Mouse (Mus musculus) embryonic facial prominence, embryonic 13.5 days (tissue): ENCODE data around the gene Amdhd2. TPM values are rescaled to one million over a fixed set of nuclear protein-coding genes. Genes with fewer than 3 reads are reported as not detected.

Experiments
- ATAC-seq: fragments of 200-750 bp; cut with Nextera tagmentation; 2 replicates; pipeline ENCODE4 v1.8.0; 2017; ENCODE audit warnings: low read depth; ENCODE audit not compliant: insufficient number of reproducible peaks, insufficient read depth, low FRiP score, low TSS enrichment
- H3K27ac ChIP-seq: fragments of 300-500 bp; sonication (generic); 2 replicates; pipeline ENCODE4 v1.5.1; 2015; ENCODE audit warnings: moderate library complexity, mild to moderate bottlenecking, inconsistent platforms
- H3K27me3 ChIP-seq: fragments of 300-500 bp; sonication (generic); 2 replicates; pipeline ENCODE4 v1.6.1; 2015; ENCODE audit warnings: mild to moderate bottlenecking, inconsistent platforms
- H3K36me3 ChIP-seq: fragments of 300-500 bp; sonication (generic); 2 replicates; pipeline ENCODE4 v1.6.1; 2015; ENCODE audit warnings: mild to moderate bottlenecking, inconsistent platforms
- H3K4me1 ChIP-seq: fragments of 300-500 bp; sonication (generic); 2 replicates; pipeline ENCODE4 v1.6.1; 2015; ENCODE audit warnings: inconsistent platforms
- H3K4me2 ChIP-seq: fragments of 300-500 bp; sonication (generic); 2 replicates; pipeline ENCODE4 v1.6.1; 2015; ENCODE audit warnings: moderate library complexity, mild to moderate bottlenecking, inconsistent platforms
- H3K4me3 ChIP-seq: fragments of 300-500 bp; sonication (generic); 2 replicates; pipeline ENCODE4 v1.5.1; 2015; ENCODE audit warnings: mild to moderate bottlenecking, inconsistent platforms
- H3K9ac ChIP-seq: fragments of 300-500 bp; sonication (generic); 2 replicates; pipeline ENCODE4 v1.6.1; 2015; ENCODE audit warnings: mild to moderate bottlenecking, inconsistent platforms
- H3K9me3 ChIP-seq: fragments of 300-500 bp; sonication (generic); 2 replicates; pipeline ENCODE4 v1.6.1; 2016; ENCODE audit warnings: inconsistent platforms
- WGBS: fragments of 180-500 bp; shearing (Covaris S2); methylation state at CpG from one replicate; pipeline ENCODE4 v1.1.7; 2015; ENCODE audit warnings: mixed read lengths; 5-methylcytosine and 5-hydroxymethylcytosine counted together
- polyA plus RNA-seq: library from polyadenylated mRNA; unstranded; fragments of >200 nt; fragmentation: Nextera tagmentation; extraction: Ambion mirVana; gene quantifications from 2 replicates; pipeline ENCODE4 v1.2.1, GENCODE M21; 2015

Amdhd2 gene
- polyA plus RNA-seq, 1 experiment from 2014 or later: 41.4 TPM

DNA sequence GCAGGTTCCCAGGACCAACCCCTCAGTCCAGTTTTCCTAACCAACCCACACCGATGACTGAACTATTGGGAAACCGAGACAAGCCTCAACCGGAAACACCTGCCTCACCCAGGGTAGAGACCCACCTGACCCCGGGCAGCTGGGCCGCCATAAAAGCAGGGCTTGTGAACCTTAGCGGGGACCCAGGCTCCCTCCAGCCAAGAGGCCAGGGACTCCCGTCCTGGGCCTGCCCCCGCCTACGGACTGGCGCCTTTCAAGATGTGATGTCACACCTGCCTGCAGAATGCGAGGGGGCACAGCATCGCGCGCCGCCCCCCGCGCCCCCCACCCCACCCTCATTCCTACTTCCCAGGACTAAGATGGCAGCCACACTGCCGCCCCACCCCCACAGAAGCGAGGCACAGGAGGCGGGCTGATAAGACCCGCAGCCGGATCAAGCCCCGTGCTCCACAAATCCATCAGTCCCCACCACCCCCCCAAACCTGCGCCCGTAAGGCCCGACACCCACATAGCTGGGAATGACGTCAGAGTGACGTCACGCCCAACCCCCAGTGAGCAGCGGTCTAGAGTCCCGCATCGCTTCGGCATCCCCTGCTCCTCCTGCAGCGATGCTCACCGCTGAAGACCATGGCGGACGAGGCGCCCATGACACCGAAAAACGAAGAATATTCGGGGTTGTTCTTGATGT is 5.2 kb upstream of the Amdhd2 start:
- Histone ChIP-seq H3K27ac (peak overlapping the region; percentile 97), H3K36me3 (peaks cover 24% of the 10 kb centered on the region), H3K4me2 (peak overlapping the region; percentile 81), H3K9ac (peak overlapping the region; percentile 93), H3K9me3 (no peaks in the 10 kb centered on the region), H3K27me3 (no peaks in the 10 kb centered on the region), H3K4me3 (peak overlapping the region; percentile 89), H3K4me1 (peaks cover 29% of the 10 kb centered on the region)
- peak; percentile 38; the same call in 1 of the 2 replicates for ATAC-seq
- WGBS: under 1% methylated on average over 39 of the region's 41 CpGs

DNA sequence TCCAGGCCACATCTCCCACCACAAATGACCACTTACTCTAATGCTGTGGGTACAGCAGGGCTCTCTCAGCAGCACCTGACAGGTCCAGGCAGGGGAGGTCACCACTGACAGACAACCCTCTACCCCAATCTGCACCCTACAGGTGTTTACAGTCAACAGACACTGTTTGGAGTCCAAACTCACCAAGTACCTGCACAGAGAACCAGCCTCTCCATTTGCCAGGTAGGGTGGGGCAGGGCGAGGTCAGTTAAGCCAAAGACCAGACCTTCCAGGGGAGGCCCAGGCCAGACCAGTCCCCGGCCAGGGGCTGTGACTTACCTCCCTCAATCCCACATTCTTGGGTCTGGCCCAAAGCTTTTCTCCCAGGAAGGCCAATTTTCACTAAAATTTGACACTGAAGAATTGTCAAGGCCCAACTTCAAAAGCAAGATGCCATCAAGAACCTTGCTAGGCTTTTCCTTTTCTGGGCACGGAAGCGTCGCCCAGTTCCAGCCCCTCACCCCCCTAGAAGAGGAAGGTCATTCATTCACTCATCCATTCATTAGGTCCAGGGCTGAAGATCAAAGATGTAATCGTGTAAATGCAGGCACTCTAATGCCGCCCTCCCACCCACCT is 4.4 kb upstream of the Amdhd2 start:
- WGBS: 55% methylated on average over 7 of the region's 7 CpGs
- Histone ChIP-seq H3K36me3 (peaks cover 24% of the 10 kb centered on the region), H3K4me1 (peaks cover 32% of the 10 kb centered on the region), H3K27me3 (no peaks in the 10 kb centered on the region), H3K4me2 (peak overlapping the region; percentile 81), H3K9me3 (no peaks in the 10 kb centered on the region), H3K4me3 (peak overlapping the region; percentile 89), H3K9ac (peak overlapping the region; percentile 93), H3K27ac (0 out of 2 replicates have a peak overlapping the region, but pooled peaks have one; percentile 97)
- no peak for ATAC-seq

DNA sequence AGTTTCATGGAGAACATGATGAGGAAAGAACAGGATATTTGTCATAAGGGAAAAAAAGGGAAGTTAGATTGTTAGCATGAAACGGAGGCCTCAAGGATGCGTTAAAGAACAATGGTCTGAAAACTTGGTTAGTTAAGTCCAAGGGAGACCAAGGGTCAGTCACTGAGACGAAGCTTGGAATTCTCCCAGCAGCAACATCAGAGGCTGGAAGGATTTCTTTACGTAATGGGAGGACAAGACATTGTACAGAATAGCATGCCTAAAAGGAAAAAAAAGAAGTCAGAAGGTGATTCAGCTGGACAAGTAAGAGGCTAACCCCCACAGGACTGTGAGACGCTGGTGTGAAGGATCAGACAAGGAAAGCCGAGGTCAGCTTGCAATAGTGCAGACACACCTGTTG is 3.6 kb upstream of the Amdhd2 start:
- Histone ChIP-seq H3K4me2 (peak overlapping the region; percentile 81; the same call in 1 of the 2 replicates), H3K4me3 (no peak overlapping the region), H3K27ac (no peak overlapping the region), H3K36me3 (peaks cover 24% of the 10 kb centered on the region), H3K9ac (no peak overlapping the region), H3K4me1 (peaks cover 41% of the 10 kb centered on the region), H3K27me3 (no peaks in the 10 kb centered on the region), H3K9me3 (no peaks in the 10 kb centered on the region)
- WGBS: 87% methylated on average over 6 of the region's 6 CpGs
- ATAC-seq: no peak

DNA sequence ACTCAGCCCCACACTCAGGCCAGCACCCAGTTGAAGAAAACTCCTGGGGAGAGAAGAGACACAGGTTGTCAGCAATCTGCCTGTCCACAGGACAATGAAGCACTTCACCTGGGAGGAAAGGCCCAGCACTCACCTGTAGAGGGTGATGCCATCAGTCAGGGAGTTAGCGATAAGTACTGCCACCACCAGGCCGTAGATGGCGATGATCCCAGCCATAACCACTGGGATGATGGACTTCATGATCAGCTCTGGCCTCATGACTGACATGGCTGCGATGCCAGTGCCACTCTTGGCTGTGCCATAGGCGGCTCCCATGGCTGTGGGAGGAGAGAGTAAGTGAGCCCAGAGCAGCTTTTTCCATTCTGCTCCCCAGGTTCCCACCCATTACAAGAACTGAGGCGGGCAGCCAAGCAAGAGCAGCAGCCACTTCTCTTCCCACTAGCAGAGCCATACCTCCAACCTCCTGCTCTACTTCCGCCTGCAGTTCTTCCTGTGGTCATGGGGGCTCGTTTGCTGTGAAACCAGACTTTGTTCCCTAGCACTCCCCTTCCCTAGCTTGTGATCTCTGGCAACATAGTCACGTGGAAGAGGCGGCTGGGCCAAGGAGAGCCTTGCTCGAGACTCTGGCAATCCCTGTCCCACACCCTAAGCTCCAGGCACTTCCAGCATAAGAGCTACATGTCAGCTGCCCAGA is 1.1 kb upstream of the Amdhd2 start:
- H3K9ac ChIP-seq: peak overlapping the region; percentile 27; the same call in 1 of the 2 replicates
- no peak overlapping the region for H3K4me3 ChIP-seq
- no peak overlapping the region for H3K4me2 ChIP-seq
- peaks cover 33% of the 10 kb centered on the region for H3K4me1 ChIP-seq
- H3K9me3 ChIP-seq: no peaks in the 10 kb centered on the region
- no peak overlapping the region for H3K27ac ChIP-seq
- H3K36me3 ChIP-seq: peaks cover 24% of the 10 kb centered on the region
- H3K27me3 ChIP-seq: no peaks in the 10 kb centered on the region
- WGBS: 77% methylated on average over 11 of the region's 11 CpGs
- no peak for ATAC-seq

DNA sequence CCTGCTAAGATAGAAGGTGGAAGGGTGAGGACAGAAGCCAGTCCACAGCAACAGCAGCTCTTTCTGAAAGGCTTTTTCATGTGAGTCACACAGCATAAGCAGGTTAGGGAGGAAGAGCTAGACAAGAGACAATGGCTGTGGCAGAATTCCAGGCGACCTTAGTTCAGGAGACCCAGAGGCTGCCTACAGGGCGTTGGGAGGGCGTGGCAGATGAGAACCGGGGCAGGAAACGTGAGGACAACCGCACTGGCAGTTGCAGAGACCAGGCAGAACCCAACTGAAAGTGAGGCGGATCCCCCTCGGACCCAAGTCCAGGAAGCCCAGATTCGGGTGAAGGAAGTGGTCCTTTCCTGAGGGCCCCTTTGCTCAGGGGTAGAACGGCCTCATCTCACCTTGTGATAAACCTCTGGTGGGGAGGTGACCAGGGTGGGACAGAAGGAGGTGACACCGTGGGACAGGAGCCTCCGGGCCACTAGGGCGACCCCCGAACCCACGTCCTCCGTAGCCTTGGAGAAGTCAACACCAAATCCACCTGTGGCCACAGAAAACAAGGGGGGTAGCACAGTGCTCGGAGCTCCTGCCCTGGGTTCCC is 886 bp downstream of the Amdhd2 start:
- H3K9ac ChIP-seq: peak overlapping the region; percentile 84
- no peaks in the 10 kb centered on the region for H3K27me3 ChIP-seq
- H3K4me3 ChIP-seq: peak overlapping the region; percentile 78
- H3K27ac ChIP-seq: peak overlapping the region; percentile 85
- H3K9me3 ChIP-seq: no peaks in the 10 kb centered on the region
- 27% methylated on average over 17 of the region's 17 CpGs for WGBS
- peak overlapping the region; percentile 98 for H3K4me2 ChIP-seq
- no peak for ATAC-seq
- peaks cover 24% of the 10 kb centered on the region for H3K4me1 ChIP-seq
- H3K36me3 ChIP-seq: peaks cover 28% of the 10 kb centered on the region

DNA sequence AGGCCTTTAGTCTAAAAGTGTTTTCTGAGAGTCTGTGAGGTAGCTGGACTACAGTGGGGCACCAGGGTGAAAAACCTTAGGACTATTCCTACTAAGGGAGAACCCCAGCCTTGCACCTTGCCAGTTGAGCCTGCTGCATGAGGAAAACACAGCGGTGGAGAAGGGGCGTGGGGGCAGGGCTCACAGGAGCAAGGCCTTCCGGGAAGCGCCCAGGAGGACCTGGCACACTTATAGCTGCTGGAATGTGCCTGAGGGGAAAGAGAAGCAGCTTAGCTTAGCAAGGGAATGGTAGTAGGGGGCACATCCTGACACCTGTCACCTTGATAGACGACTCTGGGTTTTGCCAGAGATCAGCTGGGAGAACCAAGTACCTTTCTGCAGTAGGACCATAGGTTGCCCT is 2.1 kb downstream of the Amdhd2 start:
- Histone ChIP-seq H3K27ac (no peak overlapping the region), H3K27me3 (no peaks in the 10 kb centered on the region), H3K36me3 (peaks cover 28% of the 10 kb centered on the region), H3K9ac (no peak overlapping the region), H3K9me3 (no peaks in the 10 kb centered on the region), H3K4me3 (no peak overlapping the region), H3K4me1 (peaks cover 18% of the 10 kb centered on the region), H3K4me2 (no peak overlapping the region)
- WGBS: 71% methylated on average over 5 of the region's 5 CpGs
- no peak for ATAC-seq

DNA sequence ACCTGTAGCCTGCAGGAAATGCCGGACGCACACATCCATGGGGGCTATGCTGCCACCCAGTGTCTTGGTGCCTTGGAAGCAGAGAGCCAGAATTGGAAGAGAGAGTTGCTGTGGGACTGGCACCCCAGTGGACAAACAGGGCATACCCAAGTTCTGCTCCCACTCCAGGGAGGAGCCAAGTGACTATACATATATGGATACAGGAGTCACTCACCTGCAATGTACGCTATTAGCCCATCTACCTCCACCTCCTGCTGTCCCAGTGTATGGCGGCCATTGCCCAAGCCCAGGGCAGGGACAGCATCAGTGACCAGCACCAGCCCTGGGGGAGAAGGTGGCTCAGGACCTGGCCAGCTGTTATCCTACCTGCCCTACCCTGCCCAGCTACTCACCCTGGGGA is 6.0 kb downstream of the Amdhd2 start:
- H3K4me1 ChIP-seq: peaks cover 7% of the 10 kb centered on the region
- no peak overlapping the region for H3K4me2 ChIP-seq
- H3K36me3 ChIP-seq: peaks cover 33% of the 10 kb centered on the region
- H3K27ac ChIP-seq: no peak overlapping the region
- H3K27me3 ChIP-seq: no peaks in the 10 kb centered on the region
- no peak overlapping the region for H3K9ac ChIP-seq
- 90% methylated on average over 4 of the region's 4 CpGs for WGBS
- no peaks in the 10 kb centered on the region for H3K9me3 ChIP-seq
- peak; percentile 5; the same call in 1 of the 2 replicates for ATAC-seq
- no peak overlapping the region for H3K4me3 ChIP-seq

DNA sequence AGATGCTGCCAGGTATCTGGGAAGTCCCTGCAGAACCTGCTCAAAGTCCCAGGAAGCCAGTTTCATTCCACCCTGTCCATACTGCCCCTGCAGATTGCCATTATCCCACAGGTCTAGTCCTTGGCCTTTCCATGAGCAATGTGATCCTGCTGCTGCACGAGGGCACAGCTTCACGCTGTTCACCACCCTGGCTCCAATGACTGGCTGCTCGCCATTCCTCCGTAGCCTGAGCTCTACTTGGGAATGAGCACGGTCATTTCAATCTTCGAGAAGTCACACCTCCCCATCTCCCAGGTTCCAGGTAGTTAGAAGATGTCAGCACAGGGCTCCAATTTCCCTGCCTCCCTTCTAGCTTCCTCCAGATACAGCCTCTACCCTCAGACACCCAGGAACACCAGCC is 6.4 kb downstream of the Amdhd2 start:
- no peak overlapping the region for H3K4me3 ChIP-seq
- H3K4me2 ChIP-seq: no peak overlapping the region
- WGBS: 87% methylated on average over 6 of the region's 6 CpGs
- H3K4me1 ChIP-seq: peaks cover 7% of the 10 kb centered on the region
- H3K36me3 ChIP-seq: peaks cover 33% of the 10 kb centered on the region
- no peak for ATAC-seq
- H3K27me3 ChIP-seq: no peaks in the 10 kb centered on the region
- no peak overlapping the region for H3K9ac ChIP-seq
- H3K9me3 ChIP-seq: no peaks in the 10 kb centered on the region
- no peak overlapping the region for H3K27ac ChIP-seq

DNA sequence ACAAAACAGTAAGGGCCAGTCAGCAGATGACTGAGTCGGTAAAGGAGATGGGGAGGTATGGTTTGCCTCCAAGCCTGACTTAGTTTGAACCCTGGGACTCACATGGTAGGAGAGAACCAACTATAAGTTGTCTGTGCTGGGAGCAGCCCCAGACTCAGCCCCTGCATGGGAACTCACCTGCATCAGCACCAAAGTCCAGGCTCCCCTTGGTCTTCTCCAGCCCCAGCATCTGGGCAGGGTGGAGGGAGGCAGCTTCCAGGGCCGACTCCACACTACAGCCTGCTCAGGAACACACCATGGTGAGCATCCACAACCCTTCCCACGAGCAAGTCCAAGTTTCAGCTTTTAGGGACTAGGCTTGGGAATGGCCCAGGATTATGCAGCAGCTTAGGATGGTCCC is 7.2 kb downstream of the Amdhd2 start:
- Histone ChIP-seq H3K36me3 (peaks cover 33% of the 10 kb centered on the region), H3K27me3 (no peaks in the 10 kb centered on the region), H3K27ac (no peak overlapping the region), H3K4me1 (peaks cover 14% of the 10 kb centered on the region), H3K9me3 (no peaks in the 10 kb centered on the region), H3K9ac (no peak overlapping the region), H3K4me2 (no peak overlapping the region), H3K4me3 (no peak overlapping the region)
- WGBS: 85% methylated on average over 3 of the region's 3 CpGs
- no peak for ATAC-seq

DNA sequence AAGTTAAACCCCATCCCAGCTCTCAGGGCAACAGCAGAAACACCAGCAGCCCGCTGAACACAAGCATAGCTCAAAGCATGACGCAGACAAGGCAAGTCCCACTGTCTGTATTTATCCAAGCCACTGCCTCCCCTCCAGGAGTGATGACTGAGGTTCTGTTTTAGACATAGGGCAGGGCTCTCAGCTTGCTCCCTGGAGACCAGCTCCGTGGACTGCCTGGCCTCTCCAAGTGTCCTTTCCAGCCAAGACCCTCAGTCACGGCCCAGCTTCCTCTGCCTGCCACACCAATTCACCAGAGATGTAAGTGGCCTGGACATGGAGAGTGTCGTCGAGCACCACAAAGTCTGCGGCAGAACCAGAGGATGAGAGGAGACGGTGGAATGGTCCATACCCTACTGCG is 7.8 kb downstream of the Amdhd2 start:
- no peak overlapping the region for H3K4me2 ChIP-seq
- H3K27me3 ChIP-seq: no peaks in the 10 kb centered on the region
- H3K36me3 ChIP-seq: peaks cover 33% of the 10 kb centered on the region
- H3K27ac ChIP-seq: no peak overlapping the region
- no peak overlapping the region for H3K4me3 ChIP-seq
- no peak for ATAC-seq
- H3K9ac ChIP-seq: no peak overlapping the region
- H3K4me1 ChIP-seq: peaks cover 18% of the 10 kb centered on the region
- 90% methylated on average over 9 of the region's 9 CpGs for WGBS
- H3K9me3 ChIP-seq: no peaks in the 10 kb centered on the region

DNA sequence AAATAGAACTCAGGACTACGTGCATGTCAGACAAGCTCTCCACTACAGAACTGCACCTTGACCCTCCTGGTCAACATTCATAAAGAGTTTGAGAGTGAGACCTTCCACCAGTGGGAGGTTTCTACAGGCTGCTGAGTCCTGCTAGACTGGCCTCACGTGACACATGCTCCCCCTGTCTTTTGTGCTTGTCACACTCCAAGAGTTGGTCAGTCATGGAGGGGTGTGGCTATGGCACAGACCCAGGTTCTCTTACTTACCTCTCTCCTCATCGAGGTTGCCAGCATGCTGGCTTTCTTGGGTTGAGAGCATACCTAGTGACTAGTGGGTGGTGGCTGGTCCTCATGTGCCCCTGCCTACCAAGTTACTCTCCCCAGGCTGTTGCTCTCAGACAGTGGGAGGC is 9.1 kb downstream of the Amdhd2 start:
- H3K27me3 ChIP-seq: no peaks in the 10 kb centered on the region
- H3K27ac ChIP-seq: no peak overlapping the region
- H3K4me1 ChIP-seq: peaks cover 18% of the 10 kb centered on the region
- no peak overlapping the region for H3K4me3 ChIP-seq
- peaks cover 33% of the 10 kb centered on the region for H3K36me3 ChIP-seq
- H3K4me2 ChIP-seq: no peak overlapping the region
- 77% methylated on average over 3 of the region's 3 CpGs for WGBS
- ATAC-seq: no peak
- H3K9ac ChIP-seq: no peak overlapping the region
- no peaks in the 10 kb centered on the region for H3K9me3 ChIP-seq
